Mouse (Mus musculus) liver, postnatal 0 days (tissue): ENCODE results near the gene Arfgef2.

Experiments used
- CTCF ChIP-seq: sonication (generic); IDR thresholded peaks from 2 replicates; pipeline ENCODE4 v1.5.1; 2016; ENCODE audit warnings: antibody characterized with exemption, low read depth
- EP300 ChIP-seq: IDR thresholded peaks from 2 replicates; pipeline ENCODE4 v1.6.1; 2016; ENCODE audit warnings: antibody characterized with exemption, low read depth, mild to moderate bottlenecking

DNA sequence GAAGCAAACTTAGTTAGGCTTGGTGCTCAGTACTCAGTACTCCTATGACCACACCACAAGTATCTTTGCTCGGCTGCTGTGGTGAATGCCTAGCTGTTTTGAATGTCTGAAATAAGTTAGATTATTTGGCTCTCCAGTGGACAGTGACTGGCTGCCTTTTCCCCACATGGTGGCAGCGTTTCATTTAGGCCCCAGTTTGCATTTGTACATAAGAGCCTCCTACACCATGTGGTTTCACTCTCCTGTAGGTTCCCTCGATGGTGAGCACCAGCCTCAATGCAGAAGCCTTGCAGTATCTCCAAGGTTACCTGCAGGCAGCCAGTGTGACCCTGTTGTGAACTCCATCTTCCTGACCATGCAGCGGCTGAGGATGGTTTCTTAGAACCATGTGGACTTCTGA lies 140.1 kb downstream of the Arfgef2 start:
- peak; percentile 60 for TF ChIP-seq CTCF
- TF ChIP-seq EP300: no peak
